Mouse (Mus musculus): ENCODE results near the gene Helz.
"Not testable (repeated sequence)": the region's sequence is repeated elsewhere in the genome, so short reads cannot be mapped to it uniquely, and the experiment has no call there.

The Helz gene

DNA sequence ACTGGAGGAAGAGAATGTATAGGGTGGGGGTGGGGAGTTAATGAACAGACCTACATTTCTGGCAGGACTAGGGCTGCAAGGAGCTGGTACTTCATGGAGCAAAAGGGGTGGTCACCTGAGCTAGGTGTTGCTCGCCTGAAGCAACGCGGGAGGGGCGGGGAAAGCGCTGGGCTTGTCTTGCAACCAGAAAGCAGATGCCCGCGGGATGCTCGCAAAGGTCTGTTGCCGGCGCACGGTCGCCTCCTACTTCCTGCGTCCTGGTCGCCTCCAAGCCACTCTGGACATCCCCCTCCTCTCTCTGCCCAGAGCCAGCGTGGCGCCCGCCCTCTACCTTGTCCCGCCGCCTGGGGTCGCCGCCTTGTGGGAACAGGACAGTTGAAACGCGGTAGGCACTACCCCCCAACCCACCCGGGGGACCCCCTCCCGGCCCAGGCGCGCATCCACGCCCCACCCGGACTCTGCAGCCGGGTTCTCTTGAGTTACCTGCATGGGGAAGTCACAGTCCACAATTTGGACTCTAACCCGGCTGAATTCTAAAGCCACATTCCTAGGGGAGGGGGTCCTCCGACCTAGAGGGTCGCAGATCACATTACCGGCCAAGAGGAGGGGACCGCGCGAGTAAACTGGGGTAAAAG lies 946 bp upstream of the Helz start:
- ATAC-seq (ENCODE audit: insufficient number of reproducible peaks, low FRiP score, low TSS enrichment): no peak; the same call in 1 of the 2 replicates

DNA sequence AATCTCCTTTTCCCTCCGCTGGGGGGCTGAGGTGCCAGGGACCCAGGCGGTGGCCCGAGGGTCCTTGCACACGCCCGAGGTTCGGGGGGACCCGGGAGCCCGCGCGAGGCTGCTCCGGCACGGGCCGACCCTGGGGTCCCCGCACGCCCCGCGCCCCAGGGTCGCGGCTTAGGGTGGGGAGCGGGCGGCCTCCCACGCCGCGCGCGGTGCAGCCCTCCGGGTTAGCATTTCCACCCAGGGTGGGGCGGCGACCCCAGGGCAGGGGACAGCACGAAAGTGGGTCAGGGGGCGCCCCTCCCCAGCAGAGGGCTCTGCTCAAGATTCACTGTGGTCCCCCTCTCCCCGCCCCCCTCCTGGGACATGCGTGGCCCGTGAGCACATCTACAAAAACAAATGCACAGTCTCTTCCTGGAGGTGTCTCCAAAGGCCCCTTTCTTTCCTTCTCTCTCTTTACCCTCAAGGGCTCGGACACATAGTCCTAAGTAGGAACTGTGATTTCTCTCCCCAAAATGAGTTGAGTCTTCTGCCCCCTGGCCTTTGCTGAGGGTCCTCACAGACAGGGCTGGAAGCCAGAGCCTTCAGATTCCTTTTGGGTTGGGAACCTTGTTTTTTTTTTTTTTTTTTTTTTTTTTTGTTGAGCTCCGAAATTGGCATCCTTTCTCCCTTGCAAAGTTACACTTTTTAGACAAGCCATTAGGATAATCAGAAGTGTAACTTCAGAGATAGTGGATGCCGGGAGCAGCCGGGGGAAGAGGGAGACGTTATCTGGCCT lies 660 bp downstream of the Helz start:
- ATAC-seq (ENCODE audit: insufficient number of reproducible peaks, low FRiP score, low TSS enrichment): peak; percentile 31; the same call in 1 of the 2 replicates

- no peak for ATAC-seq (ENCODE audit: insufficient number of reproducible peaks, low FRiP score, low TSS enrichment)
These were observed 12.1 kb downstream of the Helz start for GRCm38 (mm10) chr11:107559874-107560273.

- ATAC-seq (ENCODE audit: insufficient number of reproducible peaks, low FRiP score, low TSS enrichment): no peak
These were observed 19.7 kb downstream of the Helz start for GRCm38 (mm10) chr11:107567431-107567830.

- no peak for ATAC-seq (ENCODE audit: insufficient number of reproducible peaks, low FRiP score, low TSS enrichment)
These were observed 20.8 kb downstream of the Helz start for GRCm38 (mm10) chr11:107568466-107568995.

DNA sequence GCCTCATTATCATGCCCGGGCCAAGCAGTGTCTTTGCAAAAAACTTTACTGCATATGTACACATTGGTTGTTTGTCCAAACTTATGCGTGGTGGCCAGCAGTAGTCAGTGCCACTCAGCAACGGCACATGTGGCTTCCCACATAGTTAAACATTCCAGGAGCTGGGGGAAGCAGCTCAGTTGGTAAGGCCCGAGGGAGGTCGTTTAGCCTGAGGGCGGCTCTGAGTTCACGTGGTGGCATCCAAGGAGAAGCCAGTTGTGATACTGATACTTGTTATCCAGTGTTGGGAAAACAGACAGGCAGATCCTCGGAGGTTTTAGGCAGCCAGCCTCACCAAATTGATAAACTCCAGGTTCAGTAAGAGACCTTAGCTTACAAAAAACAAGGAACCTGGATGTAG lies 23.2 kb downstream of the Helz start:
- not testable (repeated sequence) for ATAC-seq (ENCODE audit: insufficient number of reproducible peaks, low FRiP score, low TSS enrichment)

- ATAC-seq (ENCODE audit: insufficient number of reproducible peaks, low FRiP score, low TSS enrichment): no peak
These were observed 23.6 kb downstream of the Helz start for GRCm38 (mm10) chr11:107571318-107571717.

- no peak for ATAC-seq (ENCODE audit: insufficient number of reproducible peaks, low FRiP score, low TSS enrichment)
These were observed 24.8 kb downstream of the Helz start for GRCm38 (mm10) chr11:107572551-107572950.

GRCm38 (mm10) chr11:107573061-107573692 lies 25.4 kb downstream of the Helz start:
- no peak for ATAC-seq (ENCODE audit: insufficient number of reproducible peaks, low FRiP score, low TSS enrichment)

DNA sequence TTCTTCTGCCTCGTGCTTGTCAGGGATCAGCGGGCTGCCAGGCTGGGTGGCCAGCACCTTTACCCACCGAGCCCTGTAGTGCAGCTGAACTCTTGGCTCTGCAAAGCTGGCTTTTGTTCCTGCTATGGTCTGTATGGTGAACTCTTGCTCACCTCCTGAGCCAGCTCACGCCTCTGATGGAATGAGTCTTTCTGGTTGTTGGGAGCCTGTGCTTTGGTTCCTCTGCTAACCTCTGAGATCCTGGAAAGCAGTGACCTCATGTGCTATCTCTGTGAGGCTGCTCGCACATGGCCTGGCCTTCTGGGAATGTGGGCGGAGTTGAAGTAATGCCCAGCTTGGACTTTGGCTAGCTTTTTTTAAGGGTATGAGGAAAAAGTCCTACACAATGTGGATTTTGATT lies 26.1 kb downstream of the Helz start:
- ATAC-seq (ENCODE audit: insufficient number of reproducible peaks, low FRiP score, low TSS enrichment): no peak

GRCm38 (mm10) chr11:107574811-107575705 lies 27.3 kb downstream of the Helz start:
- ATAC-seq (ENCODE audit: insufficient number of reproducible peaks, low FRiP score, low TSS enrichment): no peak

DNA sequence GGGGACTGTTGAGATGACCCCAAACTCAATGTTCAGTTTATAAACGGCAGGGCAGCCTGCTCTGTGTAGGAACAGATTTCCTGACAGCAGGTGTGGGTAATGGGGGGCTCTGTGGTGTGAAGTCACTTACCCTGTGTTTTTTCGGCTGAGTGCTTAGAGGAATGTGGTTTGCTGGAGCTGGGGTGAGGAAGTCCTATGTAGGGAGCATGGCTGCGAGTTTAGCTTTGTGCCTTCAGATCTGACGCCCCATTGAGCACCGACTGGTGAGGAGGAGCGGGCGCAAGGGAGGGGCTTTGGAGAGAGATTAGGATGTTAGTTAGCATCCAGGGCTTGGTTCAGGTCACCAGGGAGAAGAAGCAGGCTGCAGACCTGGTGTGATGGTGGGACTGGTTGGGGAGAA lies 28.5 kb downstream of the Helz start:
- ATAC-seq (ENCODE audit: insufficient number of reproducible peaks, low FRiP score, low TSS enrichment): no peak

DNA sequence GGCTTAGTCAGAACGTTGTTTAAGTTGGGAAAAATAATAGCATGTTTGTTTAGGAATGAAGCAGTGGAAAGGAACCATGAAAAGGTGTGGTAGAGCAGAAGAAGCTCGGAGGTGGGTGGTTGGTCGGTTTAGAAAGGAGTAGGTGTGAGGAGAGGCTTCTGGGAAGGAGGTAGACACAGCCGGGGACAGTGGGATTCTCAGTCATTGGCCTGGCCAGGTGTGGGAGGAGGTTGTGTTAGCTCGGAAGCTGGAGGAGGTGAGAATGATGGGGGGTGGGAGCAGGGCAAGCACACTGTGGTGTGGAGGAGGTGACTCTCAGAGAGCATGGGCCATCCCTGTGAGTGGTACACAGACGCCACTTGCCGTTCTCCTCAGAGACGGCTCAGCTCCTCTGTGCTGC lies 29.7 kb downstream of the Helz start:
- no peak for ATAC-seq (ENCODE audit: insufficient number of reproducible peaks, low FRiP score, low TSS enrichment)

DNA sequence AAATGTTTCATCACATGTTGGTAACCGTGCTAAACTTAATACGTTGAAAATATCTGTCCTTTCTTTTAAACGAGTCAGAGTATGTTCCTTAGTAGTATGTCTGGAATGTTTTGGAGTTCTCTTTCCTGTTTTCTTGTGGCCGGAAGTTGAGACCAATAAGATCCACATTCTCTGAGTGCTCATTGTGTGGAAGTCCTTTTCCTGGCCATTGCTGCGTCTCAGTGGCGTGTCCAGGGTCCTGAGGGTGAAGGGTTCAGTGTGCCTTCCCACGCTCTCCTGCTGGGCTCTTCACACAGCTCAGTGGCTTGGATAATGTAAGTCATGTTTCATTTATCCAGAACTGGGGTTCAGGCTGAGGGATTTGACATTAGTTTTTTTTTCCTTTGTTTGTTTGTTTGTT lies 30.5 kb downstream of the Helz start:
- no peak for ATAC-seq (ENCODE audit: insufficient number of reproducible peaks, low FRiP score, low TSS enrichment)

GRCm38 (mm10) chr11:107580786-107581185 lies 33.1 kb downstream of the Helz start:
- no peak for ATAC-seq (ENCODE audit: insufficient number of reproducible peaks, low FRiP score, low TSS enrichment)

GRCm38 (mm10) chr11:107584660-107585451 lies 37.1 kb downstream of the Helz start:
- ATAC-seq (ENCODE audit: insufficient number of reproducible peaks, low FRiP score, low TSS enrichment): no peak

DNA sequence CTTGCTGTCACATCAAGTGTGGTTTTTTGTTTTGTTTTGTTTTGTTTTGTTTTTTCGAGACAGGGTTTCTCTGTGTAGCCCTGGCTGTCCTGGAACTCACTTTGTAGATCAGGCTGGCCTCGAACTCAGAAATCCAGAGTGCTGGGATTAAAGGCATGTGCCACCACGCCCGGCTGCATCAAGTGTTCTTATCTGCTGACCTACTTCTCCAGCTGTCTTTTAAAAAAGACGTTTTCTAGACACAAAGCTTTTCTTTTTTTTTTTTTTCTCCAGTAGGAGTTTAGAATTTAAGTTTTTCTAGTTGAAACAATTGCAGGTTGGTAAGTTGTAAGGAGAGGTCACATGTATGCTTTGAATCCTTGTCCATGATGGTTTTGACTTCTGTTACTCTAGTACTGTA lies 38.4 kb downstream of the Helz start:
- ATAC-seq (ENCODE audit: insufficient number of reproducible peaks, low FRiP score, low TSS enrichment): not testable (repeated sequence)

DNA sequence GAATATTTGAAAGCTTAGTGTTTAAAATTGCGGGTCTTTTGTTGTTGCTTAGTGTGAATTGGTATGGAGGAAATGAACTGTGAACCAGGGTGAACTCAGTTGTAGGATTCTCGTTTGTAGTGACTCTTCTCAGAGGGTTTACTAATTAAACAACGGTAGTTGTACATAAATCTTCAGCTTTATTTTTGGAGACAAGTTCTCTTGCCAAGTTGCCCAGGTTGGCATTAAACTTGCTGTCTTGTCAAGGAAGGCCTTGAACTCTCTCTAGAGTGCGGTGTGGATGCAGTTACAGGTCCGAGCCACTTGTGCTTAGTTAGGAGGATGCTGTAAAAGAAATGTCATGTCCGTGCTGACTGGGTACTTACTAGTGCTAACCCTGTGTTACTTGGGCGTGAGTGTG lies 39.4 kb downstream of the Helz start:
- no peak for ATAC-seq (ENCODE audit: insufficient number of reproducible peaks, low FRiP score, low TSS enrichment)

GRCm38 (mm10) chr11:107592575-107592974 lies 44.8 kb downstream of the Helz start:
- ATAC-seq (ENCODE audit: insufficient number of reproducible peaks, low FRiP score, low TSS enrichment): no peak
